Mouse (Mus musculus) ES-Bruce4 (cell line): ENCODE measurements around the gene Borcs6. TPM values are rescaled to one million over a fixed set of nuclear protein-coding genes. Genes with fewer than 3 reads are reported as not detected.

ENCODE experiments used
- H3K27ac ChIP-seq: 2 replicates; pipeline ENCODE4 v1.5.1; 2012; ENCODE audit warnings: low read length, inconsistent platforms; ENCODE audit not compliant: insufficient read depth
- H3K27me3 ChIP-seq: 2 replicates; pipeline ENCODE4 v1.6.1; 2012; ENCODE audit warnings: mild to moderate bottlenecking, low read length, inconsistent platforms; ENCODE audit not compliant: control insufficient read depth, poor library complexity, insufficient read depth, severe bottlenecking
- H3K36me3 ChIP-seq: 2 replicates; pipeline ENCODE4 v1.6.1; 2012; ENCODE audit warnings: inconsistent platforms, mild to moderate bottlenecking, low read length, moderate library complexity; ENCODE audit not compliant: control insufficient read depth, poor library complexity, insufficient read depth, severe bottlenecking
- H3K4me1 ChIP-seq: one replicate; pipeline ENCODE4 v1.8.1; 2011; ENCODE audit warnings: low read length; ENCODE audit not compliant: control insufficient read depth, insufficient read depth
- H3K4me3 ChIP-seq: 2 replicates; pipeline ENCODE4 v1.5.1; 2011; ENCODE audit warnings: low read depth, mild to moderate bottlenecking, low read length
- H3K9ac ChIP-seq: 2 replicates; pipeline ENCODE4 v1.6.1; 2012; ENCODE audit warnings: low read depth, mild to moderate bottlenecking, inconsistent platforms; ENCODE audit not compliant: poor library complexity, severe bottlenecking
- H3K9me3 ChIP-seq: replicated peaks from 2 replicates; pipeline ENCODE4 v1.6.1; 2012; ENCODE audit warnings: mild to moderate bottlenecking, low read length, inconsistent platforms; ENCODE audit not compliant: control insufficient read depth, poor library complexity, insufficient read depth, severe bottlenecking
- CTCF ChIP-seq: IDR thresholded peaks from one replicate; pipeline ENCODE4 v1.8.1; 2011; ENCODE audit warnings: low read depth, low read length
- EP300 ChIP-seq: IDR thresholded peaks from 2 replicates; pipeline ENCODE4 v1.6.1; 2011; ENCODE audit warnings: low read depth, low read length; ENCODE audit not compliant: insufficient read depth
- POLR2A ChIP-seq: IDR thresholded peaks from one replicate; pipeline ENCODE4 v1.8.1; 2011; ENCODE audit warnings: low read length; ENCODE audit not compliant: insufficient read depth
- polyA plus RNA-seq: library from polyadenylated mRNA; stranded (reverse); fragments of >200 nt; gene quantifications from 2 replicates; pipeline ENCODE4 v1.2.4, GENCODE M21; 2011; ENCODE audit warnings: low read depth; ENCODE audit not compliant: missing spikeins, insufficient read depth, insufficient read length

Gene Borcs6
- polyA plus RNA-seq, 1 experiment = 4.0 TPM

GRCm38 (mm10) chr11:69075764-69076479 lies 16.4 kb downstream of the Borcs6 start:
- TF ChIP-seq POLR2A (no peak), EP300 (no peak), CTCF (no peak)
- Histone ChIP-seq H3K9ac (peak overlapping the region; percentile 45), H3K4me3 (peak overlapping the region; percentile 71), H3K36me3 (no peaks in the 10 kb centered on the region), H3K27ac (peak overlapping the region; percentile 66; the same call in 1 of the 2 replicates), H3K27me3 (no peaks in the 10 kb centered on the region), H3K4me1 (peaks cover 5% of the 10 kb centered on the region), H3K9me3 (no peaks in the 10 kb centered on the region)

GRCm38 (mm10) chr11:69076572-69076971 lies 17.1 kb downstream of the Borcs6 start:
- Histone ChIP-seq H3K27me3 (no peaks in the 10 kb centered on the region), H3K27ac (no peak overlapping the region), H3K4me3 (no peak overlapping the region), H3K4me1 (peaks cover 5% of the 10 kb centered on the region), H3K9ac (peak overlapping the region; percentile 45; the same call in 1 of the 2 replicates), H3K36me3 (no peaks in the 10 kb centered on the region), H3K9me3 (no peaks in the 10 kb centered on the region)
- no peak for TF ChIP-seq EP300
- no peak for TF ChIP-seq POLR2A
- no peak for TF ChIP-seq CTCF

GRCm38 (mm10) chr11:69077316-69077715 lies 17.8 kb downstream of the Borcs6 start:
- H3K27ac ChIP-seq = no peak overlapping the region
- H3K36me3 ChIP-seq = no peaks in the 10 kb centered on the region
- no peaks in the 10 kb centered on the region for H3K9me3 ChIP-seq
- peaks cover 5% of the 10 kb centered on the region for H3K4me1 ChIP-seq
- H3K9ac ChIP-seq = no peak overlapping the region
- TF ChIP-seq CTCF (no peak), POLR2A (no peak), EP300 (no peak)
- H3K4me3 ChIP-seq = no peak overlapping the region
- no peaks in the 10 kb centered on the region for H3K27me3 ChIP-seq

GRCm38 (mm10) chr11:69078041-69078440 lies 18.5 kb downstream of the Borcs6 start:
- no peak overlapping the region for H3K27ac ChIP-seq
- H3K4me1 ChIP-seq = peaks cover 5% of the 10 kb centered on the region
- no peaks in the 10 kb centered on the region for H3K9me3 ChIP-seq
- H3K36me3 ChIP-seq = no peaks in the 10 kb centered on the region
- H3K4me3 ChIP-seq = no peak overlapping the region
- no peak overlapping the region for H3K9ac ChIP-seq
- TF ChIP-seq CTCF (no peak), EP300 (no peak), POLR2A (no peak)
- H3K27me3 ChIP-seq = no peaks in the 10 kb centered on the region

GRCm38 (mm10) chr11:69078805-69079438 lies 19.4 kb downstream of the Borcs6 start:
- H3K27ac ChIP-seq = no peak overlapping the region

More at GRCm38 (mm10) chr11:69078805-69079438, 19.4 kb downstream of the Borcs6 start:
- H3K9me3 ChIP-seq = 0 out of 2 replicates have a peak, but pooled peaks cover 2% of the 10 kb centered on the region
- no peak for TF ChIP-seq EP300
- TF ChIP-seq CTCF = no peak
- no peak for TF ChIP-seq POLR2A
- no peak overlapping the region for H3K9ac ChIP-seq
- H3K4me1 ChIP-seq = peaks cover 3% of the 10 kb centered on the region
- H3K36me3 ChIP-seq = no peaks in the 10 kb centered on the region
- H3K4me3 ChIP-seq = no peak overlapping the region
- H3K27me3 ChIP-seq = no peaks in the 10 kb centered on the region
